Mouse (Mus musculus) heart, embryonic 14.5 days (tissue): ENCODE results near the gene Uspl1. TPM values are rescaled to one million over a fixed set of nuclear protein-coding genes. Genes with fewer than 3 reads are reported as not detected.
"Not testable (repeated sequence)": the region's sequence is repeated elsewhere in the genome, so short reads cannot be mapped to it uniquely, and the experiment has no call there.

Source experiments
- ATAC-seq: fragments of 200-750 bp; cut with Nextera tagmentation; 2 replicates; pipeline ENCODE4 v1.8.0; 2017; ENCODE audit warnings: low read depth, moderate TSS enrichment; ENCODE audit not compliant: insufficient number of reproducible peaks, insufficient read depth, low FRiP score
- H3K27ac ChIP-seq, 2 experiments: fragments of 200-500 bp in 1 of 2; fragments of 300-500 bp in 1 of 2; sonication (generic) in 1 of 2; replicated peaks in 1 of 2; 2 replicates each; pipeline ENCODE4 v1.5.1; 2012 to 2014; ENCODE audit warnings: low read depth in 2 of 2, low read length in 2 of 2, control low read depth in 1 of 2, mild to moderate bottlenecking in 1 of 2, mixed read lengths in 1 of 2; ENCODE audit not compliant: control insufficient read depth in 1 of 2, insufficient read depth in 1 of 2
- H3K27me3 ChIP-seq: fragments of 300-500 bp; sonication (generic); 2 replicates; pipeline ENCODE4 v1.6.1; 2014; ENCODE audit warnings: mild to moderate bottlenecking, low read length, control low read depth; ENCODE audit not compliant: control insufficient read depth, insufficient read depth
- H3K36me3 ChIP-seq: fragments of 300-500 bp; sonication (generic); 2 replicates; pipeline ENCODE4 v1.6.1; 2014; ENCODE audit warnings: mild to moderate bottlenecking, control low read depth, low read length, mixed read lengths; ENCODE audit not compliant: control insufficient read depth, insufficient read depth
- H3K4me1 ChIP-seq, 2 experiments: fragments of 200-500 bp in 1 of 2; fragments of 300-500 bp in 1 of 2; sonication (generic) in 1 of 2; 2 replicates each; pipeline ENCODE4 v1.6.1; 2012 to 2014; ENCODE audit warnings: low read length in 2 of 2, control low read depth in 1 of 2, mixed read lengths in 1 of 2; ENCODE audit not compliant: control insufficient read depth in 2 of 2, insufficient read depth in 2 of 2
- H3K4me2 ChIP-seq: fragments of 300-500 bp; sonication (generic); 2 replicates; pipeline ENCODE4 v1.6.1; 2014; ENCODE audit warnings: mild to moderate bottlenecking, low read length
- H3K4me3 ChIP-seq, 2 experiments: fragments of 200-500 bp in 1 of 2; fragments of 300-500 bp in 1 of 2; sonication (generic) in 1 of 2; 2 replicates each; pipeline ENCODE4 v1.5.1; 2012 to 2014; ENCODE audit warnings: low read length in 2 of 2, mild to moderate bottlenecking in 2 of 2, control low read depth in 1 of 2, low read depth in 1 of 2, moderate library complexity in 1 of 2; ENCODE audit not compliant: control insufficient read depth in 1 of 2, insufficient read depth in 1 of 2
- H3K9ac ChIP-seq: fragments of 300-500 bp; sonication (generic); 2 replicates; pipeline ENCODE4 v1.6.1; 2014; ENCODE audit warnings: mild to moderate bottlenecking, low read length
- H3K9me3 ChIP-seq: fragments of 300-500 bp; sonication (generic); 2 replicates; pipeline ENCODE4 v1.6.1; 2016; ENCODE audit warnings: low read length, control low read depth; ENCODE audit not compliant: control insufficient read depth
- WGBS: fragments of 180-500 bp; shearing (Covaris S2); extraction: QIAGEN DNeasy Blood & Tissue Kit; methylation state at CpG from one replicate; pipeline ENCODE4 v1.1.7; 2014; 5-methylcytosine and 5-hydroxymethylcytosine counted together
- polyA plus RNA-seq: library from polyadenylated mRNA; unstranded; fragments of >200 nt; fragmentation: Nextera tagmentation; extraction: Ambion mirVana; gene quantifications from 2 replicates; pipeline ENCODE4 v1.2.1, GENCODE M21; 2014

Gene Uspl1
- polyA plus RNA-seq, 1 experiment from 2014 or later: 35.2 TPM

DNA sequence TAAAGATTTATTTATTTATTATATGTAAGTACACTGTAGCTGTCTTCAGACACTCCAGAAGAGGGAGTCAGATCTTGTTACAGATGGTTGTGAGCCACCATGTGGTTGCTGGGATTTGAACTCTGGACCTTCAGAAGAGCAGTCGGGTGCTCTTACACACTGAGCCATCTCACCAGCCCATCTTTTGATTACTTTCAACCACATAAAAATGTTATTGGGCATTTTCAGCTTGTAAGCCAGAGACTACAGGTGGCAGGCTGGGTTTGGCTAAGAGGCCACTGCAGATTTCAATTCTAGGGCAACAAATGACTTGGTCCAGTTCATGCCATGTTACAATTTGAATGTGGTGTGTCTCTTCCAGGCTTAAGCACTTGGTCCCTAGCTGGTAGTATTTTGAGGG lies 43.0 kb upstream of the Uspl1 start:
- not testable (repeated sequence) for H3K4me1 ChIP-seq, H3K27ac ChIP-seq, H3K9ac ChIP-seq, H3K4me2 ChIP-seq, H3K4me3 ChIP-seq, ATAC-seq, H3K9me3 ChIP-seq, H3K27me3 ChIP-seq, H3K36me3 ChIP-seq
- WGBS: 93% methylated on average over 1 of the region's 1 CpGs

DNA sequence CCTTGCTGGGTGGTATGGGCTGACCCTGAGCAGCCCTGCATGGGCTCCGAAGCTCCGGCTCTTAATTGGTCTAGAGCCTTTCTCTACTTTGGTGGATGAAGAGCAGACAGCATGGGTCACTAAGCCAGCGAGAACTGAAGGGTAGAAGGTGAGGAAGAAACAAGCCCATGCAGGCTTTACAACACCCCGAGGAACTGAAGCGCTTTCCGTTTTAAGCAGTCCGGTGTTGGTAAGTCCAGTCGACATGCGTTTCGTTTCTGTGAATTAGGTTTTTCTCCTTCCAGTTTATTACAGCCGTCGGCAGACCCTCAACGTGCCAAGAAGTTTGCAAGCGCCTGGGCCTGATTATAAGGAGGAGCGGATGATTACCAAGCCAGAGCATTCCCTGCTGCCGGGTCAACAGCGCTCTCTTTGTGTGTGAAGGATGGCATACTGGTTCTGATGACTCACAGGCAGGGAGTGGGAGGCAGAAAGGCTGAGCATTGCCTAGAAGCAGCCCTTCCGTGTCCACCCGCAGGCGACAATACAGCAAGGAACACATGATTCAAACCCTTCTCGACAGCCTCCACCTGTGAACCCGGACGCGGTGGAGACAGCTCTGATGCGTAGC lies 40.3 kb upstream of the Uspl1 start:
- H3K27me3 ChIP-seq: no peaks in the 10 kb centered on the region
- no peaks in the 10 kb centered on the region for H3K4me1 ChIP-seq
- WGBS: 65% methylated on average over 25 of the region's 25 CpGs
- H3K9ac ChIP-seq: 0 out of 2 replicates have a peak overlapping the region, but pooled peaks have one; percentile 25
- peak overlapping the region; percentile 8; the same call in 1 of the 2 replicates for H3K4me2 ChIP-seq
- H3K4me3 ChIP-seq: no peak overlapping the region
- no peaks in the 10 kb centered on the region for H3K9me3 ChIP-seq
- ATAC-seq: no peak
- peak overlapping the region; percentile 23 to 53; a peak in 2 of 4 replicates for H3K27ac ChIP-seq
- H3K36me3 ChIP-seq: no peaks in the 10 kb centered on the region

- Histone ChIP-seq H3K4me1 (no peaks in the 10 kb centered on the region), H3K9me3 (no peaks in the 10 kb centered on the region), H3K27me3 (no peaks in the 10 kb centered on the region), H3K27ac (no peak overlapping the region), H3K9ac (no peak overlapping the region), H3K4me2 (no peak overlapping the region), H3K4me3 (no peak overlapping the region), H3K36me3 (no peaks in the 10 kb centered on the region)
- 75% methylated on average over 7 of the region's 7 CpGs for WGBS
- no peak for ATAC-seq
These were observed 37.5 kb upstream of the Uspl1 start for GRCm38 (mm10) chr5:149146691-149147090.

DNA sequence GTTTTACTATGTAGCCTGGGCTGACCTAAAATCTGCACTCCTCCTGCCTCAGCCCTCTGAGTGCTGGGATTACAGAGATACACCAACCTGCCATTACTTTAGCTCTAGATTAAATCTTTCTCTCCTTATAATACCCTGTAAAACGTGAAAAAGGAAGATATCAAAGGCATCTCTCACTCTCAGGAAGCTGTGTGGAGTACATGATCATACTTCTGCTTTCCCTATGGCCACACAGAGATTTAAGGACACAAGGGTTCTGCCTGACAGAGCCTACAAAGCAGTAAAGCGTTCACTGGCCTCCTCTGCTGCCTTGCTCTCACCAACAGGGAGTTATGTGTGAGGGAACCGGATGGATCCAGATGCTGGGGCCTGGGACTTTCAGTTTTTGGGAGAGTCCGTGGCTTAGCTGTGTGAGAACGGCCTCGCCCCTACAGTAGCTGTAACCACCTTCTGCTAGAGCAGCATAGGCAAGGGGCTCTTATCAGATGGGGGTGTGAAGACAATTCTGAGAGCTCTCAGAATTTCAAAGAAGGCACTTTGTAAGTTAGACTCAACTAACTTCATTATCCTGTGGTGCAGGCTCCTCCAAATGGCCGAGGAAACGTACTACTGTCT lies 36.7 kb upstream of the Uspl1 start:
- Histone ChIP-seq H3K4me3 (no peak overlapping the region), H3K9ac (no peak overlapping the region), H3K4me1 (no peaks in the 10 kb centered on the region), H3K9me3 (no peaks in the 10 kb centered on the region), H3K27me3 (no peaks in the 10 kb centered on the region), H3K27ac (no peak overlapping the region), H3K4me2 (no peak overlapping the region), H3K36me3 (no peaks in the 10 kb centered on the region)
- WGBS: 56% methylated on average over 8 of the region's 8 CpGs
- no peak for ATAC-seq

DNA sequence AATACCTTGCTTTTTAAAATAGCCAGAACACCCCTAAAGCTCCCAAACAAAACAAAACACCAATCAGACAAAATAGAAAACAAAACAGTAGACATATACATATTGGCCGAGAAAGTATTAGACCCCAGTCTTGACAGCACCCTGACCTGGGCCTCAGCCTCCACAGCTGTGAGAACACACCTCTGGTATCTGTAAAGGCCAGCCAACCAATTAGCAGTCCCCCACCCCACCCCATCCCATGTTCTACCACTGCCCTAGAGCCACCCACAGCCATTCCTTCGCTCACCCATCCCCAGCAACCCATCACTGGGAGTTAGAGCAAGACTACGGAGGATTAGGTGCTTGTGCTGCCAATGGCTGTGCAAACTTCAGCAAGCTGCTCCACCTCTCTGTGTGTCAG lies 33.3 kb upstream of the Uspl1 start:
- WGBS: 92% methylated on average over 3 of the region's 3 CpGs
- Histone ChIP-seq H3K36me3 (no peaks in the 10 kb centered on the region), H3K9ac (no peak overlapping the region), H3K9me3 (no peaks in the 10 kb centered on the region), H3K4me2 (no peak overlapping the region), H3K4me3 (no peak overlapping the region), H3K27ac (no peak overlapping the region), H3K27me3 (no peaks in the 10 kb centered on the region), H3K4me1 (no peaks in the 10 kb centered on the region)
- ATAC-seq: no peak

DNA sequence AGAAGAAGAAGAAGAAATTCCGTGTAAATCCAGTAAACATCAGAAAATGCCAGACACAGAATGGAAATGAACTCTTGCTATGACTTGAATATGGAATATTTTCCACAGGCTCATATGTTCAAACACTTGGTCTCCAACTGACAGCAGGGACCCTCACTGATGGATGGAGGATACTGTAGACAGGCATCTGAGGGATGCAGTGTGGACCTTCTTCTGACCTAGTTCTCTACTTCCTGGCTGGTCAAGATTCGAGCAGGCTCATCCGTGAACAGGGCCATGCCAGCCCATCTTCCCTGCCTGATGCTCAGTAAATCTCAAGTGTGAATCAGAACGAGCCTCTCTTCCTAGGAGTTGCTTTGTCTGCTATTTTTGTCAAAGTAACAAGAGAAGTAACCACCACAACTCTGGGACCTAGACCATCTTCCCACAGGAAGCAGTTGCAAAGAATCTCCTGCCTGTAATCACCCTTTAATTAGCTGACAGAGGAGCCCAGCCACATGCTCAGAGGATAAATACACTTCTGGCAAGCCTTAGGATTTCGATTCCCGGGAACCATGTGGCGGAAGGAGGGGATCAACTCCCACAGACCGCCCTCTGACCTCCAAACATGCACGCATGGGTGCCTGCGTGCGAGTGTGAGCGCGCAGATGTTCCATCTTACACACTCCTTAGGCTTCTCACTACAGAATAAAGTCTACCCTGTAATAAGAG lies 31.9 kb upstream of the Uspl1 start:
- Histone ChIP-seq H3K36me3 (no peaks in the 10 kb centered on the region), H3K9me3 (no peaks in the 10 kb centered on the region), H3K27ac (no peak overlapping the region), H3K27me3 (no peaks in the 10 kb centered on the region), H3K9ac (no peak overlapping the region), H3K4me3 (no peak overlapping the region), H3K4me1 (no peaks in the 10 kb centered on the region), H3K4me2 (no peak overlapping the region)
- 56% methylated on average over 13 of the region's 13 CpGs for WGBS
- no peak for ATAC-seq

- no peaks in the 10 kb centered on the region for H3K36me3 ChIP-seq
- no peak overlapping the region for H3K27ac ChIP-seq
- WGBS: 62% methylated on average over 12 of the region's 12 CpGs
- no peak for ATAC-seq
- H3K27me3 ChIP-seq: no peaks in the 10 kb centered on the region
- H3K9me3 ChIP-seq: no peaks in the 10 kb centered on the region
- H3K4me3 ChIP-seq: no peak overlapping the region
- H3K4me1 ChIP-seq: no peaks in the 10 kb centered on the region
- H3K9ac ChIP-seq: no peak overlapping the region
- no peak overlapping the region for H3K4me2 ChIP-seq
These were observed 31.4 kb upstream of the Uspl1 start for GRCm38 (mm10) chr5:149152774-149153155.
